Mouse (Mus musculus) liver, adult 2 months (tissue): ENCODE data around the gene Cactin. TPM values are rescaled to one million over a fixed set of nuclear protein-coding genes. Genes with fewer than 3 reads are reported as not detected.

Experiments
- DNase-seq: peaks from one replicate; pipeline ENCODE4 v3.0.0-alpha.2; 2011; ENCODE audit warnings: low read depth, low spot score; ENCODE audit errors: extremely low read depth
- H3K27ac ChIP-seq: fragments of 200-500 bp; replicated peaks from 2 replicates; pipeline ENCODE4 v1.5.1; 2012; ENCODE audit warnings: low read depth, mild to moderate bottlenecking, control low read depth, inconsistent platforms, low read length; ENCODE audit not compliant: insufficient read depth
- H3K27me3 ChIP-seq: fragments of 200-500 bp; 2 replicates; pipeline ENCODE4 v1.6.1; 2012; ENCODE audit warnings: mild to moderate bottlenecking, moderate library complexity, low read length, inconsistent platforms; ENCODE audit not compliant: control insufficient read depth, insufficient read depth
- H3K36me3 ChIP-seq: fragments of 200-500 bp; 2 replicates; pipeline ENCODE4 v1.6.1; 2012; ENCODE audit warnings: low read length, inconsistent platforms; ENCODE audit not compliant: control insufficient read depth, insufficient read depth
- H3K4me1 ChIP-seq: fragments of 200-500 bp; 2 replicates; pipeline ENCODE4 v1.6.1; 2011; ENCODE audit warnings: low read length; ENCODE audit not compliant: control insufficient read depth, insufficient read depth
- H3K4me3 ChIP-seq: fragments of 200-500 bp; 2 replicates; pipeline ENCODE4 v1.5.1; 2011; ENCODE audit warnings: low read depth, mild to moderate bottlenecking, control low read depth, low read length, moderate library complexity; ENCODE audit not compliant: insufficient read depth
- H3K79me2 ChIP-seq: fragments of 200-500 bp; 2 replicates; pipeline ENCODE4 v1.6.1; 2012; ENCODE audit warnings: inconsistent platforms, mild to moderate bottlenecking, low read length, moderate library complexity; ENCODE audit not compliant: control insufficient read depth, insufficient read depth
- H3K9ac ChIP-seq: fragments of 200-500 bp; 2 replicates; pipeline ENCODE4 v1.6.1; 2012; ENCODE audit warnings: low read depth, mild to moderate bottlenecking, control low read depth, inconsistent platforms, low read length
- CTCF ChIP-seq: fragments of 200-500 bp; IDR thresholded peaks from 2 replicates; pipeline ENCODE4 v1.5.1; 2011; ENCODE audit warnings: low read depth, low read length, control low read depth
- POLR2A ChIP-seq: fragments of 200-500 bp; IDR thresholded peaks from 2 replicates; pipeline ENCODE4 v1.6.1; 2011; ENCODE audit warnings: low read length, control low read depth; ENCODE audit not compliant: insufficient read depth; ENCODE audit errors: extremely low read depth
- WGBS: fragments of 180-500 bp; shearing (Covaris S2); methylation state at CpG from one replicate; pipeline ENCODE4 v1.1.7; 2018; 5-methylcytosine and 5-hydroxymethylcytosine counted together
- polyA plus RNA-seq: library from polyadenylated mRNA; depleted of rRNA; stranded (reverse); fragments of >200 nt; gene quantifications from 2 replicates; pipeline ENCODE4 v1.2.3, GENCODE M21; 2012
- total RNA-seq: library from RNA; depleted of rRNA; stranded (reverse); fragments of >200 nt; gene quantifications from 2 replicates; pipeline ENCODE4 v1.2.3, GENCODE M21; 2014

Gene Cactin
- total and polyA plus RNA-seq, 2 experiments: 5.0 to 14.1 TPM

DNA sequence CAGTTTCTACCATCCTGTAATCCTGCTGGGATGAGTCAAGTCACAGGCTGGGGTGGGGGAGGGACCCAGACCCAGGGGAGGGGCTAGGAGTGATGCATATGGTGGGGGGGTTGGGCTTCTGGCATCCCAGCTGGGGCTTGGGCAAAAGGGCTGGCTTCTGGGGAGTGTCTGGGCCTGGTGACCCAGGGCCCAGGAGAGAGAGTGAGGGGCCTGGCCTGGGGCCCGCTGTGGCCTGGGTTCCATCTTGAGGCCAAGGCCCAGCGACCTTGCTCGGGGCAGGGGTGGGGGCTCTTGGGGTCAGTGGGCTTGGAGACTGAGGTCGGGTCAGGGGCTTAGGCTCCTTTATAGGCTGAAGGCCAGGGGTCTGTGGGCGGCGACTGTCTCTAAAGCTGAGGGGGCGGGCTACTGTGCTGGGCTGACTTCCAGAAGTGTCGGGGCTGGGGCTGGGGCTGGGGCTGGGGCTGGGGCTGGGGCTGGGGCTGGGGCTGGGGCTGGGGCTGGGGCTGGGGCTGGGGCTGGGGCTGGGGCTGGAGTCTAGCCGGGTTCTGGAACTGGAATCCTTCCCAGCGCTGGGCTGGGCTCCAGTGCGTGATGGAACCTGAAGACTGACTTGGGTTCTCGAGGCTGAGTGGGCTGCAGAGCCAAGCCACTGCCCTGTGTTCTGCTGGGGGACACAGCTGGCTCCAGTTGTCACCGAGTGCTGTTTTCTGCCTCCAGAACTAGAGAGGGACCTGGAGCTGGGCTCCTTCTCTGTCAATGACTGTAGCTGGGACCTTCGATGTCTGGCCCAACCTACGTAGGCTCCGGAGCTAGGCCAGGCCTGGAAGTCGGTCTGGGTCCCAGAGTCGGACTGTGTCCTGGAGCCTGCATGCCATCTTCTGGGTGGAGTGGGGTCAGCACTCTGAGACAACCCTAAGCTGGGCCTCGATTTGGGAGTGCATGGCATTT lies 14.8 kb downstream of the Cactin start:
- H3K27ac ChIP-seq: no peak overlapping the region
- no peak overlapping the region for H3K9ac ChIP-seq
- WGBS: 77% methylated on average over 18 of the region's 19 CpGs
- no peak overlapping the region for H3K4me3 ChIP-seq
- H3K36me3 ChIP-seq: no peaks in the 10 kb centered on the region
- H3K79me2 ChIP-seq: no peaks in the 10 kb centered on the region
- no peak for DNase-seq
- H3K4me1 ChIP-seq: no peaks in the 10 kb centered on the region
- no peaks in the 10 kb centered on the region for H3K27me3 ChIP-seq
- TF ChIP-seq CTCF (no peak), POLR2A (no peak)

DNA sequence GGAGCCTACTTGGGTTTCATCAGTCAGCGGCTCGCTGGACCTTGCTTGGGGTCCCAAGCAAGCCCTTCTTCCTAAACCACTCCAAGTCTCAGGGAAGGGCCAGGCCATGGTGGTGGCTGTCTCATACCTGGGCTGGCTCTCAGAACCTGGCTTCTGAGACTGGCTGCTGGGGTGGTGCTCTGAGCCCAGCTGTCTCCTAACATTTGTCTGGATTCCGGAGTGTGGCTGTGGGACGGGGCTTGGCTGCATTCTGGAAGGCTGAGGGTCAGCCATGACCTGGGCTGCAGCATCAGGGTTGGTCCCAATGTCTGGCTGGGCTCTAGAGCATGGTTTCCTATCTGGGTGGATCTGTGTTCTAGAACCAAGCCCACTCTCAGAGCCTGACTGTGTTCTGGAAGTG lies 15.7 kb downstream of the Cactin start:
- DNase-seq: no peak
- TF ChIP-seq POLR2A (no peak), CTCF (no peak)
- H3K79me2 ChIP-seq: no peaks in the 10 kb centered on the region
- H3K36me3 ChIP-seq: no peaks in the 10 kb centered on the region
- 94% methylated on average over 4 of the region's 4 CpGs for WGBS
- H3K9ac ChIP-seq: no peak overlapping the region
- H3K4me1 ChIP-seq: no peaks in the 10 kb centered on the region
- no peaks in the 10 kb centered on the region for H3K27me3 ChIP-seq
- H3K27ac ChIP-seq: no peak overlapping the region
- H3K4me3 ChIP-seq: no peak overlapping the region

DNA sequence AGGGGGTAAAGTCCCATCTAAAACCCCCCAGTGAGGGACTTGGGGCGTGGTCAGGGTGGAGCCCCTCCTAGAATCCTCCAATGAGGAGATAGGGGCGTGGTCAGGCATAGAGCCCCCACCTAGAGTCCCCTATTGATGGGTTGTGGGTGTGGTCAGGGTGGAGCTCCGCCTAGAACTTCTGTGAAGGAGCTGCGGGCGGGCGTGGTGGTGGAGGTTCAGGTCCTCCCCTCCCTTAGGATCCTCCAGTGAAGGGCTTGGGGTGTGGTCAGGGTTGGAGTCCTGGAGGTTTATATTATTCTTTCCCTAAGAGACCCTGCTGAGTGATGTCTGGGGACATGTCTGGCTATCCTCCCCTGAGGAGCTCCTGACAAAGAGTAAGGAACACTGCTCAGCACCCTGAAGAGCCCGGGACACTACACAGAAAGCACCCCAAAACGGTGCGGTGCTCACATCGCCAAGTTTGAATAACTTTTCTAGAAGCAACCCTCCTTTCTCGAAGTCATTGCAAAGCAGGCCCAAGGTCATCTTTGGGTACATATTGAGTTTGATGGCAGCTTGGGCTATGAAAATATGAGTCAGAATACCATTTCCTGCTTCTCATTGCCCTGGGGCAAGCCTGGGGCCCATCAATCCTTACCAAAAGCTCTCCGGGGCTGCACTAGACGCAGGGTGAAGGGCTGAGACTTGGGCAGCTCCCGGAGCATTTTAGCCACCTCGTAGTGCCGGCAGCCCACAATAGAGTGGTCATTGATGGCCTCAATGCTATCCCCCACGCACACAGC lies 19.8 kb downstream of the Cactin start:
- 58% methylated on average over 17 of the region's 17 CpGs for WGBS
- Histone ChIP-seq H3K4me3 (no peak overlapping the region), H3K27ac (no peak overlapping the region), H3K4me1 (no peaks in the 10 kb centered on the region), H3K9ac (no peak overlapping the region), H3K79me2 (no peaks in the 10 kb centered on the region), H3K27me3 (peaks cover 8% of the 10 kb centered on the region), H3K36me3 (no peaks in the 10 kb centered on the region)
- DNase-seq: no peak
- TF ChIP-seq POLR2A (no peak), CTCF (no peak)

DNA sequence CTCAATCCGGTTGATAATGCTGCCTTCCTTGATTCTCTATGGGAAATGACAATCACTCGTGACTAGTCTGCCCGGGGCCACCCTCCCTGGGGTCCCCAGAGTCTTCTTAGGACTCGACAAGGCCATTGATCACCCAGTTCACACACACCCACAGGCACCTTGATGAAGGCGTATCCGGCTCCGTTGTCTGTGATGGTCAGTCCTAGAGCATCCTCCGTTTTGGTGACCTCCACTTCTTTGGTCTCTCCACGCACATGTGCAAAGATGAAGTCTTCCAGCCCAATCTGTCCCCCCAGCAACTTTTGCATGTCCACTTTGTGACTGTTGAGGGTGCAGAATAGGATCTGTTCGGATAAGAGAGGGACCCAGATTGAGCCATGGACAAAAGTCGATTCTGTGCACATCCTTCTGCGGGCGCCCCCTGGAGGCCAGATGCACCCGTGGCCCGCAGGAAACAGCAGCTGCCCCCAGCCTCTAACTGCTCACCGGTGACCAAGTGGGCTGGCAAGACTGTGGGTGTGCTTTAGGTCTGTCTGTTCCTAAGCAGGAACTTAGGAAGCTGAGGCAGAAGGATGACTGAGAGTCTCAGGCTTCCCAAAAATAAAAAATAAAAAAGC lies 20.5 kb downstream of the Cactin start:
- Histone ChIP-seq H3K4me3 (no peak overlapping the region), H3K27ac (no peak overlapping the region), H3K79me2 (no peaks in the 10 kb centered on the region), H3K36me3 (no peaks in the 10 kb centered on the region), H3K9ac (no peak overlapping the region), H3K4me1 (no peaks in the 10 kb centered on the region), H3K27me3 (peaks cover 8% of the 10 kb centered on the region)
- 36% methylated on average over 16 of the region's 16 CpGs for WGBS
- TF ChIP-seq CTCF: peak; percentile 83
- TF ChIP-seq POLR2A: no peak
- DNase-seq: no peak

DNA sequence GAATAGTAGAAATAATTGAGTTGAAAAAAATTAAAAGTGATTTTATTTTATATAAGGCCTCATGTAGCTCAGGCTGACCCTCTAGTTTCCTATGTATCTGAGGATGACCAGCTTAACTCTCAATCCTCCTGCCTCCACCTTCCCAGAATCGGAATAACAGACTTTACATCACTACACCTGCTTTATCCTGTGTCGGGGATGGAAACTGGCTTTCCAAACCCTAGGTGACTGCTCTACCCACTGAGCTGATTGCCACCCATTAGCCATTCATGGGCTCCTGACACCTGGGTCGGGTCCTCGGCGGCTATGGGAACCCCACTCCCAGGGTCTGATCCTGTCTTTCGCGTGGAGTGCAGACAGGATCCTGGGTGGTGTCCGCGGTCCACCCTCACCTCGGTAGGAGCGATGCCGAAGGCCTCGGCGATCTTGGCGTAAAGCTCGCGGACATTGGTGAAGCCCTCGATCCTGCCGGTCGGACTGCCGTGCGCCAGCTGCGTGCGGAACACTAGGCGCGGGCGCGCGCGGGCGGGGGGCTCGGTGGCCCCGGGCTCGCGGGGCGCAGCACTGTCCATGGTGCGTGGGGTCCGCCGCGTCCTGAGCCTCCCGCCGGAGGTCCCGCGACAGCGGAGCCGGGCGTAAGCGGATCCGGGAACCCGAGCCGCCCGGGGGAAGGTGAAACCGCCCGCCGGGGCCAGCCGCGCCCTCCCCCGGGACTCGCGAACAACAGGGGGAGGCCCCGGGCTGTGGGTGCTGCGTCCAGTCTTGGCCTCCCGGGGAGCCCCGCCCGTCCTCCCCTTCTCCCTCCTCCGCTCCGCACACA lies 22.0 kb downstream of the Cactin start, which contains the start of gene Gipc3:
Gene Gipc3, minus strand, starts transcription at position 581 of the 820 bp plus-strand sequence.
- Histone ChIP-seq H3K27ac (no peak within 1 kb of the TSS), H3K4me1 (peaks cover 8% of the 10 kb centered on the region; the same call in 1 of the 2 replicates), H3K4me3 (peak within 1 kb of the TSS; percentile 63), H3K27me3 (peaks cover 8% of the 10 kb centered on the region), H3K36me3 (no peaks in the 10 kb centered on the region; the same call in 1 of the 2 replicates), H3K79me2 (no peaks in the 10 kb centered on the region), H3K9ac (peak within 1 kb of the TSS; percentile 73)
- TF ChIP-seq POLR2A: no peak
- no peak for TF ChIP-seq CTCF
- 5% methylated on average over 60 of the region's 67 CpGs for WGBS
- DNase-seq: no peak
